Mouse (Mus musculus) liver, adult 2 months (tissue): ENCODE measurements around the gene Dguok.

ENCODE experiments used
- CTCF ChIP-seq: fragments of 200-500 bp; IDR thresholded peaks from 2 replicates; pipeline ENCODE4 v1.5.1; 2011; ENCODE audit warnings: low read depth, low read length, control low read depth
- POLR2A ChIP-seq: fragments of 200-500 bp; IDR thresholded peaks from 2 replicates; pipeline ENCODE4 v1.6.1; 2011; ENCODE audit warnings: low read length, control low read depth; ENCODE audit not compliant: insufficient read depth; ENCODE audit errors: extremely low read depth

DNA sequence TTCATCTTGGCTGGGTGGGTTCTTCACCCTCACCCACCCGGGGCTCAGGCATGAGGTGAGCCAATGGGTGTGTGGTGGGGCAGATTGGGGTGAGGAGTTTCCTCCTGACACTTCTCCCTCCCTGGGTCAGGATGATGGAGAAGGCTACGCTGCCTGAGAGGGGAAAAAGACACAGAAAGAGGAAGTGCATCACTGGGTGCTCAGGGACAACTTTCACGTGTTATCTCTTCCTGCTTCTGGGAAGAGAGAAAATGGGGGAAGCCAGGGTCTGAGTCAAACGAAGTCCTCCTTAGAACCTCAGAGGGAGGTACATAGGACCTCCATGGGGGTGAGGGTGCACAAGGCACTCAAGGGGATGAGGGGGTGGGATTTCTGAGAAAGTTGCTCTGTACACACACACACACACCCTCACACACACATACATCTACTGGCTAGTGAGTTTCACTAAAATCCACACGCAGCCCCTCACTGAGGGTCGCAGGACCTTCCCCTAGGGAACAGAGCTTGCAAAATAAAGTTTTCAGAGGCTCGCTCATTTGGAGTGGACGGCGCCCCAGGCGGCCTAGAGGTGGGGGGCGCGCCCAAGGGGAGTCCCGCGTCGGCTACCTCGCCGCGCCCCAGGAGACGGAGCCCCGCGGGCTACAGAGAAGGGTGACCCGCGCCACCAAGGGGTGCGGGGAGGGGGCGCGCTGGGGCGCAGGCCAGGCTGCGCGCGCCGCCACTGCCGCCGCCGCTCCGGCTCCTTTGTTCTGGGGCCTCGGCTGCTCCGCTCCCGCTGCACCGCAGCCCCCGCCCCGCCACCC lies 51.2 kb downstream of the Dguok start:
- TF ChIP-seq POLR2A (no peak), CTCF (no peak)
